Mouse (Mus musculus): ENCODE measurements around the gene 4933414I15Rik.

- no peak for TF ChIP-seq GATA1 (IDR thresholded peaks at IDR 0.05; ENCODE audit: low read length)
- no peak for TF ChIP-seq TAL1 (IDR thresholded peaks at IDR 0.05; ENCODE audit: low read length)
Observed at GRCm38 (mm10) chr11:50964886-50965285, 21.3 kb upstream of the 4933414I15Rik start.
